Mouse (Mus musculus) lung, adult 2 months (tissue): Measurements from ENCODE around the gene Prss44. TPM values are rescaled to one million over a fixed set of nuclear protein-coding genes. Genes with fewer than 3 reads are reported as not detected.
"Not testable (repeated sequence)": the region's sequence is repeated elsewhere in the genome, so short reads cannot be mapped to it uniquely, and the experiment has no call there.

Experiments
- DNase-seq: peaks from one replicate; pipeline ENCODE4 v3.0.0; 2022
- H3K4me1 ChIP-seq: fragments of 200-500 bp; 2 replicates; pipeline ENCODE4 v1.6.1; 2011; ENCODE audit warnings: low read length; ENCODE audit not compliant: control insufficient read depth, insufficient read depth
- H3K4me3 ChIP-seq: fragments of 200-500 bp; replicated peaks from 2 replicates; pipeline ENCODE3; 2011; ENCODE audit warnings: low read depth, mild to moderate bottlenecking, control low read depth, low read length; ENCODE audit errors: extremely low read depth
- CTCF ChIP-seq: fragments of 200-500 bp; IDR thresholded peaks from 2 replicates; pipeline ENCODE4 v1.5.1; 2011; ENCODE audit warnings: mild to moderate bottlenecking, low read length, control low read depth; ENCODE audit not compliant: insufficient read depth
- POLR2A ChIP-seq: fragments of 200-500 bp; IDR thresholded peaks from 2 replicates; pipeline ENCODE4 v1.6.1; 2011; ENCODE audit warnings: low read depth, mild to moderate bottlenecking, control low read depth, low read length, borderline replicate concordance; ENCODE audit errors: extremely low read depth
- WGBS: fragments of 180-500 bp; shearing (Covaris S2); methylation state at CpG from one replicate; pipeline ENCODE4 v1.1.7; 2018; 5-methylcytosine and 5-hydroxymethylcytosine counted together
- polyA plus RNA-seq: library from polyadenylated mRNA; depleted of rRNA; stranded (reverse); fragments of >200 nt; gene quantifications from 2 replicates; pipeline ENCODE4 v1.2.3, GENCODE M21; 2012

Gene Prss44
- polyA plus RNA-seq, 1 experiment = not detected

DNA sequence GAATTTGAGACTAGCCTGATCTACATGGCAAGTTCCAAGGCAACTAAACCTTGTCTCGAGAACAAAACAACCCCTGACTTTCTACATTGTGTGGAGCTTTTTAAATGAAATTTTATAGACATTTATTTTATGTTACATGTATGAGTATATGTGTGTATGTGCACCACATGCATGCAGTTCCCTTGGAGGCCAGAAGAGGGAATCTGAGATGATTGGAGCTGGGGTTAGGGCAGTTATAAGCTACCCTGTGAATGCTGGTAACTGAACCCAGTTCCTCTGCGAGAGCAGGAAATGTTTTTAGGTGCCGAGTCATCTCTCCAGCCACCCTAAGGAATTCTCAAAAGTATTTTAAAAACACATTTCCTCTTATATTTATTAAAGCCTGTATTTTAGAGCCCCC lies 25.6 kb upstream of the Prss44 start:
- Histone ChIP-seq H3K4me1 (no peaks in the 10 kb centered on the region), H3K4me3 (no peak overlapping the region)
- WGBS = 84% methylated on average over 3 of the region's 3 CpGs
- TF ChIP-seq POLR2A (no peak), CTCF (no peak)
- no peak for DNase-seq

DNA sequence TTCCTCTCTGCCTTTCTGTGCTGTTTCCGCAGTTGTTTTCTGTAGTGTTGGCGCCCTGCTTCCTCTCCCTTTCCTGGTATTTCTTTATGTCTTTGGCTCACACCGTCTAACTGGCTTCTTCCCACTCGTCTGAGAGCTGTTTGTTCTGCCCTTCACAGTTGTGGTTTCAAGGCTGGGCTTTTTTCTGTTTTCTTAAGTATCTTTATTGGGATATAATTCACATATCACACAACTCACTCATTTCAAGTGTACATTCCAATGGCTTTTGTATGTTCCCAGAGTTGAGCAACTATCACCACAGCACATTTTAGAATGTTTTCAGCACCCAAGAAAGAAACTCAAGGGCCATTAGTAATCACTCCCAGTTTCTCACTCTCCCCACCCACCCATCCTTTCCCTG lies 23.3 kb upstream of the Prss44 start:
- peak; percentile 19 for DNase-seq
- TF ChIP-seq POLR2A = no peak
- TF ChIP-seq CTCF = no peak
- Histone ChIP-seq H3K4me3 (no peak overlapping the region), H3K4me1 (no peaks in the 10 kb centered on the region)
- WGBS = 45% methylated on average over 4 of the region's 4 CpGs

DNA sequence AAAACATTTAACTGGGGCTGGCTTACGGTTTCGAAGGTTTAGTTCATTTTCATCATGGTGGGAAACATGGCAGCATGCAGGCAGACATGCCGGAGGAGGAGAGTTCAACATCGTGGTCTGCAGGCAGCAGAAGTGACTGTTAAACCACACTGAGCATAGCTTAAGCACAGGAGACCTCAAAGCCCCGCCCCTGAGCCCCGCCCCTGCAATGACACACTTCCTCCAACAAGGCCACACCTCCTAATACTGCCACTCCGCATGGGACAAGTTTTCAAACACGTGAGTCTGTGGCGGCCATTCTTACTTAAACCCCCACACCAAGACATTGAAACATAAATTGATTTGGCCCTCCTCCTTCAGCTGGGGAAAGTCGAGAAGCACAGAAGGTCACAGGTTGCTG lies 16.8 kb upstream of the Prss44 start:
- H3K4me1 ChIP-seq = no peaks in the 10 kb centered on the region
- H3K4me3 ChIP-seq = no peak overlapping the region
- TF ChIP-seq POLR2A (no peak), CTCF (no peak)
- 80% methylated on average over 10 of the region's 10 CpGs for WGBS
- DNase-seq = no peak

DNA sequence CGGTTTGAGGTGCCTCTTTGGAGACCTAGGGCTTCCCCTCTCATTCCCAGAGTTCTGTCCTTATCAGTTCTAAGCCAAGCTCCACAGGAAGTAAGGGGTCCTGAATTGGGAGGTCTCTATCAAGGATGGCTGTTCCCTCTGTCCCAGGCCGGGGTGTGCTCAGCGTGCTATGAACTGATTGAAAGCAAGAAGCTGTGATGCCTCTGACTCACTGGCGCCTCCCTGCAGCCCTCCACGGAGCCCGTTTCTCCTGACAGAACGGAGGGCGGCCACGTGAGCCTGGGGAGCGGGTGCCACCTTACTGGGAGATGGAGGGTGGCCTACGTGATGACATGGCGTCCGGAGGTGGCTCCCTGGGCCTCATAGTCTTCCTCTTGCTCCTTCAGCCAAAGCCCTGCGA lies 15.9 kb upstream of the Prss44 start, which contains the start of gene Prss42:
TSS of gene Prss42 (plus strand) at position 301 of the 400 bp plus-strand sequence.
- Histone ChIP-seq H3K4me3 (no peak within 1 kb of the TSS), H3K4me1 (no peaks in the 10 kb centered on the region)
- 91% methylated on average over 14 of the region's 14 CpGs for WGBS
- TF ChIP-seq CTCF (no peak), POLR2A (no peak)
- DNase-seq = no peak

DNA sequence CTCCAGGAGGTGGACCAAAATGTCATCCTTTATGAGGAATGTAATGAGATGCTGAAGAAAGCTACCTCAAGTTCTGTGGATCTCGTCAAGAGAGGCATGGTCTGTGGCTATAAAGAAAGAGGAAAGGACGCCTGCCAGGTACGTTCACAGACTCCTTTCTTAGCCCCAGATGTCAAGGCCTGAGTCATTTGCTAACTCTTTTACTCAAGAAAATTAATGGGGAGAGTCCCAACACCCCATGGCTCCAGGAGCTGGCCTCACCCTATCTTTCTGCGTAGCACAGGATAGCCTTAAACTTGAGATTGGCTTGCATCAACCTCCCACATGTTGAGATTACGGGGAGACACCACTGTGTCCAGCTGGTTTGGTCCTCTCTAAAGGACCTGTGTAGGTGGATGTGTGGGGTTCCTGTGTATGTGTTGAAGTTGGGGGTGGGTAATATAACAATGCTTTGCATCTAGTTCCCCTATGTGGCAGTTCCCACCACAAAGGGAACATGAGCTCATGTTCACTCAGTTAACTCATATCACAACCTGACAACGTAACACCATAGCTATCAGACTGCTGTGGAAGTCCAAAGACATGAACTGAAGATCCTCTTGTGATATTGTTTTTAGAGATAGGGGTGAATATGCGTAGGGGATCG lies 12.8 kb upstream of the Prss44 start:
- WGBS = 87% methylated on average over 8 of the region's 8 CpGs

DNA sequence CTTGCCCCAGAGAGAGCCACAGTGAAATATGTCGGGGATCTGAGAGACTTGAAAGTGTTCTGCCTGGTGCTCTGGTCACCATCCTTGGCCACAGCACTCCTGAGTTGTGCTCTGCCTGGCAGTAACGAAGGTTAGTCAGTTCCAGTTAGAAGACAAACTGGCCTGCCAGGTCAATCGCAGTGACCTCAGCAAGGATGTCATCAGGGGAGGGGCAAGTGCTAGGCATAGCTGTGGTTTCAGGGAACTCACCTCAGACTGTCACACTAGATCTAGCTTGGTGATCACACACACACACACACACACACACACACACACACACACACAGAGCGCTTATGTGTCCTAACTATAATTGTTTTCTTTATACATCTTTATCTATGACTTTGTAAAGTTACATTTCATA lies 10.5 kb upstream of the Prss44 start:
- TF ChIP-seq CTCF (no peak), POLR2A (no peak)
- DNase-seq = no peak
- H3K4me3 ChIP-seq = no peak overlapping the region
- H3K4me1 ChIP-seq = no peaks in the 10 kb centered on the region
- 61% methylated on average over 4 of the region's 4 CpGs for WGBS

More for the DNA sequence above, 12.8 kb upstream of the Prss44 start:
- H3K4me1 ChIP-seq = no peaks in the 10 kb centered on the region
- TF ChIP-seq POLR2A (no peak), CTCF (no peak)
- H3K4me3 ChIP-seq = no peak overlapping the region
- DNase-seq = no peak

DNA sequence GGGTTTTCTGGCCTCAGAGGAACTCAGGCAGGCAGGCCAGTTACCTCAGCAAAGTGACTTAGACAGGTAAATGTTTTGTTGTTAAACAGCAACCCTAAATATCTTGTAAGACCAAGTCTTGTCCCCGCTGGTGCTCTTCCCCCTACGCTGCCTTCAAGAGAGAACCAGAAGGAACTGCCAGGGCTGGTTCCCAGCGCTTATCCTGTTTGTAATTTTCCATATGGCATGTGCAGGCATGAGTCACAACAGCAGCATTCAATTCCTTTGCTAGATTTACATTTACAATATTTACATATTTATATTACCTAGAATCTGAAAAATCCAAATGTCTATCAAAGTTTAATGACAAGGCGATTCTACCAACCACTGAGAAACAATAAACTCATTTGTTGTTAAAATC lies 3.7 kb upstream of the Prss44 start:
- no peaks in the 10 kb centered on the region for H3K4me1 ChIP-seq
- 75% methylated on average over 4 of the region's 4 CpGs for WGBS
- H3K4me3 ChIP-seq = no peak overlapping the region
- DNase-seq = no peak
- TF ChIP-seq CTCF = no peak
- no peak for TF ChIP-seq POLR2A

DNA sequence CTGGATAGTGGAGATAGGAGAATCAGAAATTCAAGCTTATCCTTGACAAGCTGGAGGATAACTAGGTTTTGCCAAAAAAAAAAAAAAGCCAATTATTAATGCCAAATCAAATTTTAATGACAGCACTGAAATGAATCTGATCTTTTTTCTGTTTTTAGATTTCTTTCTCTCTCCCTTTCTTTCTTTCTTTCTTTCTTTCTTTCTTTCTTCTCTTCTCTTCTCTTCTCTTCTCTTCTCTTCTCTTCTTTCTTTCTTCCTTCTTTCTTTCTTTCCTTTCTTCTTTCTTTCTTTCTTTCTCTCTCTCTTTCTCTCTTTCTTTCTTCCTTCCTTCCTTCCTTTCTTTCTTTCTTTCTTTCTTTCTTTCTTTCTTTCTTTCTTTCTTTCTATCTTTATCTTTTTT lies 6.8 kb downstream of the Prss44 start:
- not testable (repeated sequence) for DNase-seq, H3K4me3 ChIP-seq, H3K4me1 ChIP-seq

DNA sequence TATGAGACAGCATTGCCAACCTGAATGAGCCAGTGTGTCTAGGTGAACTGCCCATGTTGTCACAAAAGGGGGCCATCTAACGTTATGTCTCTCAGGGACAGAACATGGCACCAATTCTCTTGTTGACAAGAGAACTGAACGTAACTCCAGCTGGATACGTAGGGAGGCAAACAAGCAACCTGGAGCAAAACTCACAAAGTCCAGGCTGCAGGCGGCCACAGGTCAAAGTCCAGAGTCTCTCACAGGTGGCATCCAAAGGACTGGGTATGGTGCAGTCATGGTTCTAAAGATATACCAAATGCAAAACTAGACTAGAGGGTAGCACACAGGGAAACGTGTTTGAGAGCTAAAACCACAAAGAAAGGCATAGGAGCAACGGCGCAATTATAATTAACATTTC lies 7.6 kb downstream of the Prss44 start:
- WGBS = 83% methylated on average over 7 of the region's 7 CpGs
- TF ChIP-seq POLR2A = no peak
- TF ChIP-seq CTCF = no peak
- no peak for DNase-seq
- no peak overlapping the region for H3K4me3 ChIP-seq
- H3K4me1 ChIP-seq = no peaks in the 10 kb centered on the region

DNA sequence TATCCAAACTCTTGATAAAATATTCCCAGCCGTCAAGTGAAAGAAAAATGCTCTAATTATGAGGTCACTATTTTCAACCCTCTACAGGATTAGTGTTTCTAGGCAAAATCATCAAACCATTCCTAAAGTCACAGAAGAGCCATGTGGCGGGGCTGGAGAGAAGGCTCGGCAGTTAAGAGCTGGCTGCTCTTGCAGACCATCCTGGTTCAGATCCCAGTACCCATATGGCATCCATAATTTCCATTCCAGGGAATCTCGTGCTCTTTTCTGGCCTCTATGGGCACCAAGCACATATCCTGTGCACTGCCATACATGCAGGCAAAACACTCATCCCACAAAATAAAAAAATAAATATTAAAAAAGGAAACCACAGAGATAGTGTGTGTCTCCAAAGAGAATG lies 11.6 kb downstream of the Prss44 start:
- Histone ChIP-seq H3K4me1 (no peaks in the 10 kb centered on the region), H3K4me3 (no peak overlapping the region)
- DNase-seq = no peak
- WGBS = 76% methylated on average over 4 of the region's 4 CpGs
- no peak for TF ChIP-seq CTCF
- no peak for TF ChIP-seq POLR2A

DNA sequence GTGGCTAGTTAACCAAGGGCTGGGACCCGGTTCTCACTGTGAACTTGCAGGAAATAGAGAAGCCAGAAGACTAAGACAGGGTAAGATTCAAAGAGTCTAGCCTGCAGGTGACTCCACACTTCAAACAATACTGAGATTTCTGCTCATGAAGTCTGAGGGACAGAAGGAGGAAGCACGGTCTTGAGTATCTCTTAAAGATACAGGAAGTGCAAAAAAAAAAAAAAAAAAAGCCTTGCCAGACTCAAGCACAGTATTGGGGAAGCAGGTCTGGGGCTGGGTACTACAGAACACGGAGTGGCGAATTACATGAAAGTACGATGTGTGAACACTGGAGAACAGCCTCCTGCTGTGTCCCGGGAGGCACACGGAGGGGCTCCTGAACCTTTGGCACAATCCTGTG lies 12.0 kb downstream of the Prss44 start:
- WGBS = 43% methylated on average over 7 of the region's 7 CpGs
- no peak overlapping the region for H3K4me3 ChIP-seq
- DNase-seq = no peak
- TF ChIP-seq POLR2A (no peak), CTCF (no peak)
- H3K4me1 ChIP-seq = no peaks in the 10 kb centered on the region
